Mouse (Mus musculus) MEL (cell line): Measurements from ENCODE around the gene Lrrc4.

Experiments used
- EP300 ChIP-seq, 2 experiments: IDR thresholded peaks; 2 replicates each; pipeline ENCODE4 v1.6.1; 2011; ENCODE audit warnings: improper control_type of control experiment in 2 of 2, low read length in 2 of 2, low read depth in 1 of 2, mild to moderate bottlenecking in 1 of 2
- USF2 ChIP-seq, 2 experiments: IDR thresholded peaks; 2 replicates each; pipeline ENCODE4 v1.6.1; 2011 to 2012; ENCODE audit warnings: improper control_type of control experiment in 2 of 2, low read length in 2 of 2, borderline replicate concordance in 1 of 2, inconsistent platforms in 1 of 2, low read depth in 1 of 2, mild to moderate bottlenecking in 1 of 2; ENCODE audit not compliant: insufficient read depth in 1 of 2

GRCm38 (mm10) chr6:28834046-28834445 is 2.5 kb upstream of the Lrrc4 start:
- TF ChIP-seq EP300 (IDR thresholded peaks at IDR 0.05; ENCODE audit: low read depth in 1 of 2, low read length in 2 of 2) = no peak
- no peak for TF ChIP-seq USF2 (IDR thresholded peaks at IDR 0.05; ENCODE audit: borderline replicate concordance in 1 of 2, insufficient read depth in 1 of 2, low read depth in 1 of 2, low read length in 2 of 2)
